Mouse (Mus musculus) E14TG2a.4 (cell line): ENCODE measurements around the gene Flt1.

ENCODE experiments used
- H3K27me3 ChIP-seq: 2 replicates; pipeline ENCODE4 v1.6.1; 2014; ENCODE audit warnings: low read length, control low read depth; ENCODE audit not compliant: insufficient read depth
- H3K36me3 ChIP-seq: 2 replicates; pipeline ENCODE4 v1.6.1; 2014; ENCODE audit warnings: low read length, control low read depth; ENCODE audit not compliant: insufficient read depth
- H3K4me1 ChIP-seq: replicated peaks from 2 replicates; pipeline ENCODE4 v1.6.1; 2014; ENCODE audit warnings: low read depth, low read length, control low read depth
- H3K4me3 ChIP-seq: replicated peaks from 2 replicates; pipeline ENCODE4 v1.5.1; 2014; ENCODE audit warnings: mild to moderate bottlenecking, low read length
- H3K9me3 ChIP-seq: 2 replicates; pipeline ENCODE4 v1.6.1; 2014; ENCODE audit warnings: low read length, control low read depth
- CTCF ChIP-seq: conservative IDR thresholded peaks from 2 replicates; pipeline ENCODE4 v1.5.1; 2014; ENCODE audit warnings: low read length
- NANOG ChIP-seq: IDR thresholded peaks from 2 replicates; pipeline ENCODE4 v1.6.1; 2014; ENCODE audit warnings: borderline replicate concordance, low read length, mixed read lengths
- POU5F1 ChIP-seq: IDR thresholded peaks from 2 replicates; pipeline ENCODE4 v1.6.1; 2014; ENCODE audit warnings: low read length, borderline replicate concordance

Flt1 gene

GRCm38 (mm10) chr5:147733682-147734081, 7.9 kb upstream of the Flt1 start:
- TF ChIP-seq POU5F1 (no peak), CTCF (peak; percentile 70)
- Histone ChIP-seq H3K27me3 (peaks cover 34% of the 10 kb centered on the region), H3K4me1 (peaks cover 5% of the 10 kb centered on the region; the same call in 1 of the 2 replicates), H3K9me3 (no peaks in the 10 kb centered on the region), H3K36me3 (no peaks in the 10 kb centered on the region), H3K4me3 (no peak overlapping the region)

- Histone ChIP-seq H3K4me1 (peaks cover 5% of the 10 kb centered on the region; the same call in 1 of the 2 replicates), H3K4me3 (no peak overlapping the region), H3K36me3 (no peaks in the 10 kb centered on the region), H3K27me3 (peaks cover 41% of the 10 kb centered on the region), H3K9me3 (no peaks in the 10 kb centered on the region)
- no peak for TF ChIP-seq CTCF
- no peak for TF ChIP-seq NANOG
- no peak for TF ChIP-seq POU5F1
These were observed 7.1 kb upstream of the Flt1 start for GRCm38 (mm10) chr5:147732926-147733325.

- Histone ChIP-seq H3K27me3 (peaks cover 88% of the 10 kb centered on the region), H3K9me3 (no peaks in the 10 kb centered on the region), H3K36me3 (no peaks in the 10 kb centered on the region), H3K4me3 (0 out of 2 replicates have a peak overlapping the region, but pooled peaks have one; percentile 23), H3K4me1 (peaks cover 32% of the 10 kb centered on the region)
- TF ChIP-seq NANOG (no peak), POU5F1 (no peak), CTCF (no peak)
These were observed 1.7 kb upstream of the Flt1 start for GRCm38 (mm10) chr5:147727481-147727880.

GRCm38 (mm10) chr5:147726701-147727393, 1.0 kb upstream of the Flt1 start:
- Histone ChIP-seq H3K9me3 (no peaks in the 10 kb centered on the region), H3K27me3 (peaks cover 88% of the 10 kb centered on the region), H3K4me1 (peaks cover 32% of the 10 kb centered on the region), H3K4me3 (peak overlapping the region; percentile 79), H3K36me3 (no peaks in the 10 kb centered on the region)
- TF ChIP-seq CTCF: no peak
- no peak for TF ChIP-seq POU5F1
- no peak for TF ChIP-seq NANOG

GRCm38 (mm10) chr5:147724945-147725830, 623 bp downstream of the Flt1 start:
- H3K36me3 ChIP-seq: no peaks in the 10 kb centered on the region
- H3K4me1 ChIP-seq: peaks cover 39% of the 10 kb centered on the region
- peaks cover 94% of the 10 kb centered on the region for H3K27me3 ChIP-seq
- peak overlapping the region; percentile 79 for H3K4me3 ChIP-seq
- no peaks in the 10 kb centered on the region for H3K9me3 ChIP-seq
- TF ChIP-seq POU5F1: no peak
- TF ChIP-seq NANOG: no peak
- TF ChIP-seq CTCF: no peak

GRCm38 (mm10) chr5:147724391-147724790, 1.4 kb downstream of the Flt1 start:
- TF ChIP-seq POU5F1: no peak
- TF ChIP-seq CTCF: no peak
- no peak for TF ChIP-seq NANOG
- H3K36me3 ChIP-seq: no peaks in the 10 kb centered on the region
- no peak overlapping the region for H3K4me3 ChIP-seq
- H3K9me3 ChIP-seq: no peaks in the 10 kb centered on the region
- peaks cover 39% of the 10 kb centered on the region for H3K4me1 ChIP-seq
- H3K27me3 ChIP-seq: peaks cover 94% of the 10 kb centered on the region

GRCm38 (mm10) chr5:147723811-147724210, 2.0 kb downstream of the Flt1 start:
- Histone ChIP-seq H3K9me3 (no peaks in the 10 kb centered on the region), H3K36me3 (no peaks in the 10 kb centered on the region), H3K4me3 (no peak overlapping the region), H3K4me1 (peaks cover 39% of the 10 kb centered on the region), H3K27me3 (peaks cover 93% of the 10 kb centered on the region)
- no peak for TF ChIP-seq CTCF
- TF ChIP-seq POU5F1: no peak
- no peak for TF ChIP-seq NANOG

- peaks cover 88% of the 10 kb centered on the region for H3K27me3 ChIP-seq
- H3K4me1 ChIP-seq: peaks cover 38% of the 10 kb centered on the region
- TF ChIP-seq POU5F1 (no peak), NANOG (no peak), CTCF (no peak)
- no peak overlapping the region for H3K4me3 ChIP-seq
- no peaks in the 10 kb centered on the region for H3K36me3 ChIP-seq
- H3K9me3 ChIP-seq: no peaks in the 10 kb centered on the region
These were observed 4.4 kb downstream of the Flt1 start for GRCm38 (mm10) chr5:147721438-147721837.
